Mouse (Mus musculus): ENCODE results near the gene Ccnjl. TPM values are rescaled to one million over a fixed set of nuclear protein-coding genes. Genes with fewer than 3 reads are reported as not detected.

Ccnjl gene
- total and polyA plus RNA-seq, 3 experiments = not detected

DNA sequence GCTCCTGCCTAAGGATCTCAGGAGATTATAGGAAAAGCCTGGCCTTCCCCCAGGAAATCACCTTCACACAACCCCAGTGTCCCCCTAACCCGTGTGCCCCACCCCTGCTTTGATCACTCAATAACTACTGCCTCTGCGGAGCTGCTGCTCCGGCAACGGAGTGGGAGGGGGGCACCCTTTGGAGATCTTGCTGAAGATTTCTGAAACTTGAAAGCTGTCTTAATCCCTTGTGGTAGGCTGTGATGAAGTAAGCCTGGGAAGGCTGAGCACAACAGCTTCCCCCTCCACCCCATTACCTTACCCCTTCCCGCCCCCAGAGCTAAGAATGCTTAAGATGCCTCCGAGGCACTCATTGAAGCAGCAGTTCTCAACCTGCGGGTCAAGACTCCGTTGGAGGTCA is 37.3 kb downstream of the Ccnjl start:
- no peaks in the 10 kb centered on the region for H3K27me3 ChIP-seq (ENCODE audit: control insufficient read depth in 1 of 2, insufficient read depth in 2 of 2, low read length in 2 of 2)
- H3K27ac ChIP-seq (ENCODE audit: control insufficient read depth, low read depth, low read length) = no peak overlapping the region
- TF ChIP-seq SMC3 (IDR thresholded peaks at IDR 0.05; ENCODE audit: low read depth, low read length) (no peak), ELF1 (IDR thresholded peaks at IDR 0.05; ENCODE audit: low read depth, low read length) (no peak), RAD21 (IDR thresholded peaks at IDR 0.05; ENCODE audit: low read depth, low read length) (no peak), KAT2A (conservative IDR thresholded peaks at IDR 0.05; ENCODE audit: low read depth, low read length) (no peak), HCFC1 (IDR thresholded peaks at IDR 0.05; ENCODE audit: low read depth, low read length) (no peak), RCOR1 (IDR thresholded peaks at IDR 0.05; ENCODE audit: low read depth, low read length) (no peak), MYB (IDR thresholded peaks at IDR 0.05; ENCODE audit: low read depth, low read length) (no peak), BHLHE40 (IDR thresholded peaks at IDR 0.05; ENCODE audit: borderline replicate concordance, low read depth, low read length) (no peak), CHD2 (IDR thresholded peaks at IDR 0.05; ENCODE audit: low read length) (no peak), MAX (IDR thresholded peaks at IDR 0.05; ENCODE audit: low read length) (no peak), POLR2A (IDR thresholded peaks at IDR 0.05; ENCODE audit: control insufficient read depth in 1 of 2, insufficient read depth in 1 of 2, low read depth in 1 of 2, low read length in 2 of 2, poor library complexity in 1 of 2) (no peak), E2F4 (IDR thresholded peaks at IDR 0.05; ENCODE audit: borderline replicate concordance, low read depth, low read length) (no peak)
- no peak overlapping the region for H3K4me3 ChIP-seq (ENCODE audit: control insufficient read depth in 1 of 2, insufficient read depth in 1 of 2, low read depth in 2 of 2, low read length in 2 of 2)
- no peaks in the 10 kb centered on the region for H3K79me2 ChIP-seq (ENCODE audit: control insufficient read depth, insufficient read depth, low read length, poor library complexity)
- no peak for DNase-seq (ENCODE audit: low read depth, low spot score)
- H3K36me3 ChIP-seq (ENCODE audit: control insufficient read depth in 1 of 2, insufficient read depth in 2 of 2, low read length in 2 of 2) = no peaks in the 10 kb centered on the region
- H3K9me3 ChIP-seq (replicated peaks; ENCODE audit: insufficient read depth, low read length) = no peaks in the 10 kb centered on the region
- no peaks in the 10 kb centered on the region for H3K4me1 ChIP-seq (ENCODE audit: control insufficient read depth in 1 of 2, insufficient read depth in 2 of 2, low read length in 2 of 2)
- H3K9ac ChIP-seq (ENCODE audit: control insufficient read depth, low read depth, low read length, poor library complexity, severe bottlenecking) = no peak overlapping the region

DNA sequence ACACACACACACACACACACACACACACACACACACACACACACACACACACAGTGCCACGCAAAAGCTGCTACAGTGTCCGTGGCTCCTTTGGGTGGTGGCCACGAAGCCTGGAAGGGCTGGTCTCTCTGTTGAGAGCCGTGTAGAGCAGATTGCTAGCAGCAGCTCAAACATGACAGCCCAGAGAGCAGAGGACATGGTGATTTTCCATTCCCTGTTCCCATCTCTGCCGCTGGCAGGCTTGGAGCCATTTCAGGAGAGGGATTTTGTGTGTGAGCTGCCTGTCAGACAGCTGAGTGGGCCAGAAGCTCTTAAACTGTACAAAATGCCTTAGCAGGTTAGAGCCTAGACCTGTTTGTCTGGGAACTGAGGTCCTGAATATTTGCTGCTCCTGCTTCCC is 38.1 kb downstream of the Ccnjl start:
- TF ChIP-seq KAT2A (conservative IDR thresholded peaks at IDR 0.05; ENCODE audit: low read depth, low read length) = no peak
- TF ChIP-seq MYB (IDR thresholded peaks at IDR 0.05; ENCODE audit: low read depth, low read length) = no peak
- TF ChIP-seq MEF2A (IDR thresholded peaks at IDR 0.05; ENCODE audit: extremely low read depth, insufficient replicate concordance, low read depth, low read length, poor library complexity, severe bottlenecking) = no peak
- TF ChIP-seq ZMIZ1 (IDR thresholded peaks at IDR 0.05; ENCODE audit: low read depth, low read length) = no peak
- no peak for TF ChIP-seq ELF1 (IDR thresholded peaks at IDR 0.05; ENCODE audit: low read depth, low read length)
- TF ChIP-seq JUND (IDR thresholded peaks at IDR 0.05; ENCODE audit: low read depth, low read length) = no peak
- no peak for TF ChIP-seq ZKSCAN1 (IDR thresholded peaks at IDR 0.05; ENCODE audit: low read depth, low read length)
- TF ChIP-seq ZC3H11A (IDR thresholded peaks at IDR 0.05; ENCODE audit: low read depth, low read length) = no peak
- no peak for TF ChIP-seq RCOR1 (IDR thresholded peaks at IDR 0.05; ENCODE audit: low read depth, low read length)
- no peak for TF ChIP-seq POLR2AphosphoS2 (IDR thresholded peaks at IDR 0.05; ENCODE audit: low read length)
- no peak for TF ChIP-seq USF1 (IDR thresholded peaks at IDR 0.05; ENCODE audit: low read depth, low read length)
- TF ChIP-seq TCF12 (IDR thresholded peaks at IDR 0.05; ENCODE audit: low read depth, low read length) = no peak
- TF ChIP-seq ETS1 (IDR thresholded peaks at IDR 0.05; ENCODE audit: low read depth, low read length) = no peak
- TF ChIP-seq MYC (IDR thresholded peaks at IDR 0.05; ENCODE audit: low read depth, low read length) = no peak
- no peak for TF ChIP-seq ZNF384 (IDR thresholded peaks at IDR 0.05; ENCODE audit: low read depth, low read length)
- TF ChIP-seq GABPA (IDR thresholded peaks at IDR 0.05; ENCODE audit: low read depth, low read length) = no peak
- TF ChIP-seq POLR2AphosphoS5 (IDR thresholded peaks at IDR 0.05; ENCODE audit: borderline replicate concordance, low read depth, low read length) = no peak
- TF ChIP-seq HCFC1 (IDR thresholded peaks at IDR 0.05; ENCODE audit: low read depth, low read length) = no peak
- TF ChIP-seq CHD1 (IDR thresholded peaks at IDR 0.05; ENCODE audit: low read depth, low read length) = no peak
- H3K4me1 ChIP-seq (ENCODE audit: control insufficient read depth in 1 of 2, insufficient read depth in 2 of 2, low read length in 2 of 2) = no peaks in the 10 kb centered on the region

More for the DNA sequence above, 38.1 kb downstream of the Ccnjl start:
- H3K27ac ChIP-seq (ENCODE audit: control insufficient read depth, low read depth, low read length) = no peak overlapping the region
- H3K9ac ChIP-seq (ENCODE audit: control insufficient read depth, low read depth, low read length, poor library complexity, severe bottlenecking) = no peak overlapping the region
- H3K79me2 ChIP-seq (ENCODE audit: control insufficient read depth, insufficient read depth, low read length, poor library complexity) = no peaks in the 10 kb centered on the region
- DNase-seq (ENCODE audit: low read depth, low spot score) = no peak
- H3K36me3 ChIP-seq (ENCODE audit: control insufficient read depth in 1 of 2, insufficient read depth in 2 of 2, low read length in 2 of 2) = no peaks in the 10 kb centered on the region
- no peaks in the 10 kb centered on the region for H3K9me3 ChIP-seq (replicated peaks; ENCODE audit: insufficient read depth, low read length)
- no peak overlapping the region for H3K4me3 ChIP-seq (ENCODE audit: control insufficient read depth in 1 of 2, insufficient read depth in 1 of 2, low read depth in 2 of 2, low read length in 2 of 2)
- H3K27me3 ChIP-seq (ENCODE audit: control insufficient read depth in 1 of 2, insufficient read depth in 2 of 2, low read length in 2 of 2) = no peaks in the 10 kb centered on the region
